Mouse (Mus musculus): ENCODE measurements around the gene A2m. TPM values are rescaled to one million over a fixed set of nuclear protein-coding genes. Genes with fewer than 3 reads are reported as not detected.

The A2m gene
- 0.63 TPM for polyA plus RNA-seq (2014; fragmentation: Illumina TruSeq; extraction: RNeasy Lipid Tissue Mini Kit (QIAGEN cat#74804); ENCODE audit: low read depth, low replicate concordance)

GRCm38 (mm10) chr6:121635076-121635475, at the start of gene A2m:
Gene A2m (plus strand): TSS chr6:121635376.

Other genes with a start within 250 kb of the A2m start
- 0.60 TPM for gene Iqsec3, start 161.7 kb upstream of the A2m start, polyA plus RNA-seq (2014; fragmentation: Illumina TruSeq; extraction: RNeasy Lipid Tissue Mini Kit (QIAGEN cat#74804); ENCODE audit: low read depth, low replicate concordance)
- not detected for gene Gm7298, start 97.6 kb downstream of the A2m start, polyA plus RNA-seq (2014; fragmentation: Illumina TruSeq; extraction: RNeasy Lipid Tissue Mini Kit (QIAGEN cat#74804); ENCODE audit: low read depth, low replicate concordance)
- 1.5 TPM for gene Mug1, start 203.2 kb downstream of the A2m start, polyA plus RNA-seq (2014; fragmentation: Illumina TruSeq; extraction: RNeasy Lipid Tissue Mini Kit (QIAGEN cat#74804); ENCODE audit: low read depth, low replicate concordance)

All from heart, adult 10 weeks (tissue).